Mouse (Mus musculus) naive thymus-derived CD4-positive, alpha-beta T cell, adult 2 months (primary cell): ENCODE measurements around the gene Rgn.

Source experiments
- DNase-seq: peaks from one replicate; pipeline ENCODE4 v3.0.0-alpha.2; 2011; ENCODE audit warnings: low read depth

The Rgn gene

GRCm38 (mm10) chrX:20549532-20549931, at the start of gene Rgn:
Gene Rgn, plus strand, starts transcription at chrX:20549787.
- no peak for DNase-seq

- DNase-seq = no peak
Observed at GRCm38 (mm10) chrX:20520290-20520939, 29.2 kb upstream of the Rgn start.

GRCm38 (mm10) chrX:20521578-20521977, 28.0 kb upstream of the Rgn start:
- DNase-seq = no peak

- no peak for DNase-seq
Observed at GRCm38 (mm10) chrX:20532621-20533020, 17.0 kb upstream of the Rgn start.

DNA sequence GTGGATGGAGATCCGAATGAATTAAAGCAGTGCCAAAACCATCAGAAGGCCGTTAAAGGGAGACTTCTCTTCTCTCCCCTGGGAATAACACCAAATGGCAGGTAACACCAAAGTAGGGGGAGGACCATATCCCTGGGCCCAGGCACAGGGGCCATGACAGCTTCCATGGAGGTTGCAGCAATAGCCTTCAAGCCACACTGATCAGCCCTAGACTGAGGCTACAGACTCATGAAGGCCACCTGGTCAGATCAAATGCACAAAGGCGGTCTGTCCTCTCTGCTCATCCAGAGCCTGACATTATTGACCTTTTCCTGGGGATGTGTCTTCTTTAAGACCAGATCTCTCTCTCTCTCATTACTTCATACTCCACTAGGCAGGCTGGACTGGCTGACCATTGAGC, 5.7 kb upstream of the Rgn start:
- DNase-seq = no peak

DNA sequence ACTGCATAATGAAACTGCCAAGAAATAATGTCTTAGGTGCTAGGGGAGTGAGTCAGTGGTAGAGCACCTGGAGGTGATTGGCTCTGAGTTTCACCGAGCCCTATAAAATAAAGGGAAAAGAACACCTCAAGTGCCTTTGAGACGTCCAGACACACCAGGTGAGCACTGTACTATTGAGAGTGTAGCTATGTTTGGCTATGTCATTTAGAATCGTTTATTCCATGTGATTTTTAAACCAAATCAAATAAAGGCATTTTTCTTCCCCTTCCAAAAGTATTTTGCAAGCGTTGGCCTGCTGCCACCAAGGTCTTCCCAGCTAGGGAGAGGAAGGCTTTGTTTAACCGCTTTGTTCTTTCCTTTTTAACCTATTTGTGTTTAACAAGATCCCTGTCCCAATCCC, 2.0 kb upstream of the Rgn start:
- no peak for DNase-seq

GRCm38 (mm10) chrX:20548011-20548879, 1.3 kb upstream of the Rgn start:
- no peak for DNase-seq

DNA sequence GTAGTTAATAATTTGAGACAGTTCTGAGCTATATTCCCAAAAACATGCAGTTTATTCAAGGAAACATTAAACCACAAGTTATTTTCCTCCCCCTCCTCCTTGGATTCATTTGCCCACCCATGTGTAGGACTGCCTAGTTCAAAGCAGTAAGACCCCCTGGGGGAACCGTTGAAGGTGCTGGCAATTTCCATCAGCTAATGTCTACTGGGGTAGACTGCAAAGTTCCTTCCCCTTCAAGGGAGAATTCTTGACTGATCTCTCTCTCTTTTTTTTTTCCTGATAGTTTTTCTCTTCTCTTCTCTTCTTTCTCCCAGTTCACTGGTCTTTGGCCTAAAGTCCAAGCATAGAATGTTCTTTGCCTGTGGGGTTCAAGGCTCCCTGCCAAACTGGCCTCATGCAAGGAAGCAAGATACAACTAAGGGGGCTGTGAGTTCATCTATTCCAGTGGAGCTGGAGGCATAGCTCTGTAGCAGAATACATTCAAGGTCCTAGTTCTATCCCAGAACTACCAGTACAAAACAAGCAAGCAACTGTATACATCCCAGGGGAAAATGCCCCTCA, 627 bp upstream of the Rgn start:
- no peak for DNase-seq

- no peak for DNase-seq
Observed at GRCm38 (mm10) chrX:20552199-20552598, 2.6 kb downstream of the Rgn start.

- DNase-seq = peak; percentile 0
Observed at GRCm38 (mm10) chrX:20561846-20562245, 12.3 kb downstream of the Rgn start.

DNA sequence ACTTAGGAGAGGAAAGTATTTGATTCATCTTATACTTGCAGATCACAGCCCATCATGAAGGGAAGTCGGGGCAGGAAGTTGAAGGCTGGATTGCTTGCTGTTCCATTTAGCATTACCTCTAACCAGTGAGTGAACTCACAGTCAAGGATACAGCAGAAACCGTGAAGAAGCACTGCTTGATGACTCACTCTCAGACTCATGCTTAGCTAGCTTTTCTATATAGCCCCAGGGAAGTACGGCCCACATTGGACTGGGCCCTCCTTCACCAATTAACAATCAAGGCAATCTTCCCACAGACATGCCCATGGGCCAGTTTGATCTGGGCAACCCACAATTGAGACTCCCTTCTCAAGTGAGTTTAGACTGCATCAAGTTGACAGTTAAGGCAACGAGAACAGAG, 14.4 kb downstream of the Rgn start:
- no peak for DNase-seq

DNA sequence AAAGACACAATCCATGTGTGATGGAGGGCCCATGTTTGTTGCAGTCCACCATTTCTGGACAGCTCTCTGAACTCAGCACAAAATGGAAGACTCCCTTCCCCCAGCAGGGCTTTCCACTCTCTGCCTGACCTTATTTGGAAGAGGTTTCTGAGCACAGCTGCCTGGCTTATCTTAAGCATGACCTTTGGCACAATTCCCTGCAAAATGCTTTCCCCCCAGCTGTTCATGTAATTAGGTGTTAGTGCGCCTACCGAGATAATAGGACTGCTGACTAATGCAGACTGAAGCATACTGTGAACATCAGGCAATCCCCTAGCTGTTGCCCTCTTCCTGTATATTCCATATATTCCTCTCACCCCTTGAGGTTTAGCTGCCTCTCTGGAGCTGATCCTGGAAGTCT, 21.4 kb downstream of the Rgn start:
- DNase-seq = no peak

DNA sequence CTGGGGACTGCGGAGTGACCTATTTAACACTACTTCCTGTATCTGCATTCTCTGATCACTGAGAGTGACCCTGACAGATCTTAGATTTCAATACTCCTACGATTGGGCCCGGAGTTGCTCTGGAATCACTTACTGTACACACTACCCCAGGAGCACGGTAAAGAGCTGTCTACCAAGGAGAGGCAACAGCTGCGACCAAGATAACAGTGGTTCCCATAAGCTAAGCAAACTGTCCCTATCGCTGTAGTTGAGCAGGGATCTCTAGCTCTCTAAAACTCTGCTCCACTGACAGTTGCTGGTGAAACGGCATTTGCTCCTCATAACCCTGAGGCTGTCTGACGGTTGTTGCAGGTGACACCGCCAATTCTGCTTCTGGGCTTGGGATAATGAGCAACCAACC, 23.1 kb downstream of the Rgn start:
- DNase-seq = no peak

- DNase-seq = no peak
Observed at GRCm38 (mm10) chrX:20573927-20574326, 24.3 kb downstream of the Rgn start.

- DNase-seq = peak; percentile 33
Observed at GRCm38 (mm10) chrX:20587968-20588367, 38.4 kb downstream of the Rgn start.

GRCm38 (mm10) chrX:20608500-20608899, 58.9 kb downstream of the Rgn start:
- DNase-seq = no peak
